Mouse (Mus musculus) midbrain, embryonic 13.5 days (tissue): ENCODE results near the gene Osbpl10. TPM values are rescaled to one million over a fixed set of nuclear protein-coding genes. Genes with fewer than 3 reads are reported as not detected.

Source experiments
- ATAC-seq: fragments of 200-750 bp; cut with Nextera tagmentation; 2 replicates; pipeline ENCODE4 v1.8.0; 2017; ENCODE audit warnings: mild to moderate bottlenecking, moderate TSS enrichment, moderate library complexity
- H3K27ac ChIP-seq: fragments of 300-500 bp; sonication (generic); 2 replicates; pipeline ENCODE4 v1.5.1; 2015; ENCODE audit warnings: inconsistent platforms, mild to moderate bottlenecking, moderate library complexity
- H3K27me3 ChIP-seq: fragments of 300-500 bp; sonication (generic); 2 replicates; pipeline ENCODE4 v1.6.1; 2015; ENCODE audit warnings: mild to moderate bottlenecking, inconsistent platforms
- H3K36me3 ChIP-seq: fragments of 300-500 bp; sonication (generic); 2 replicates; pipeline ENCODE4 v1.6.1; 2015; ENCODE audit warnings: mild to moderate bottlenecking, inconsistent platforms
- H3K4me1 ChIP-seq: fragments of 300-500 bp; sonication (generic); replicated peaks from 2 replicates; pipeline ENCODE4 v1.6.1; 2015; ENCODE audit warnings: inconsistent platforms
- H3K4me2 ChIP-seq: fragments of 300-500 bp; sonication (generic); replicated peaks from 2 replicates; pipeline ENCODE4 v1.6.1; 2015; ENCODE audit warnings: moderate library complexity, mild to moderate bottlenecking, inconsistent platforms
- H3K4me3 ChIP-seq: fragments of 300-500 bp; sonication (generic); replicated peaks from 2 replicates; pipeline ENCODE4 v1.5.1; 2015; ENCODE audit warnings: mild to moderate bottlenecking, inconsistent platforms
- H3K9ac ChIP-seq: fragments of 300-500 bp; sonication (generic); replicated peaks from 2 replicates; pipeline ENCODE4 v1.6.1; 2015; ENCODE audit warnings: mild to moderate bottlenecking, inconsistent platforms
- H3K9me3 ChIP-seq: fragments of 300-500 bp; sonication (generic); 2 replicates; pipeline ENCODE4 v1.6.1; 2016; ENCODE audit warnings: mild to moderate bottlenecking, inconsistent platforms
- WGBS: fragments of 180-500 bp; shearing (Covaris S2); methylation state at CpG from one replicate; pipeline ENCODE4 v1.1.7; 2015; 5-methylcytosine and 5-hydroxymethylcytosine counted together
- polyA plus RNA-seq: library from polyadenylated mRNA; unstranded; fragments of >200 nt; fragmentation: Nextera tagmentation; extraction: Ambion mirVana; gene quantifications from 2 replicates; pipeline ENCODE4 v1.2.1, GENCODE M21; 2015

Gene Osbpl10
- polyA plus RNA-seq, 1 experiment from 2014 or later = 1.6 TPM

GRCm38 (mm10) chr9:115274806-115275205, 296.4 kb downstream of the Osbpl10 start:
- H3K9me3 ChIP-seq = no peaks in the 10 kb centered on the region; the same call in 1 of the 2 replicates
- no peak for ATAC-seq
- H3K27me3 ChIP-seq = no peaks in the 10 kb centered on the region
- H3K9ac ChIP-seq = no peak overlapping the region
- no peak overlapping the region for H3K4me2 ChIP-seq
- H3K27ac ChIP-seq = no peak overlapping the region
- 91% methylated on average over 6 of the region's 6 CpGs for WGBS
- no peak overlapping the region for H3K4me3 ChIP-seq
- H3K36me3 ChIP-seq = peaks cover 41% of the 10 kb centered on the region
- no peaks in the 10 kb centered on the region for H3K4me1 ChIP-seq

GRCm38 (mm10) chr9:115278641-115279040, 300.3 kb downstream of the Osbpl10 start:
- 94% methylated on average over 1 of the region's 1 CpGs for WGBS
- no peak for ATAC-seq
- Histone ChIP-seq H3K4me1 (0 out of 2 replicates have a peak, but pooled peaks cover 10% of the 10 kb centered on the region), H3K27ac (no peak overlapping the region), H3K9me3 (no peaks in the 10 kb centered on the region; the same call in 1 of the 2 replicates), H3K4me3 (no peak overlapping the region), H3K36me3 (peaks cover 40% of the 10 kb centered on the region), H3K4me2 (no peak overlapping the region), H3K27me3 (no peaks in the 10 kb centered on the region), H3K9ac (no peak overlapping the region)

Other genes with a start within 250 kb of the Osbpl10 start
- gene Cmtm6, start 247.5 kb upstream of the Osbpl10 start, polyA plus RNA-seq = 19.0 TPM in 2 replicates
- gene Cmtm7, start 196.7 kb upstream of the Osbpl10 start, polyA plus RNA-seq = 19.5 and 21.1 TPM in 2 replicates
- 7.7 and 9.1 TPM in 2 replicates for gene Cmtm8, start 134.4 kb upstream of the Osbpl10 start, polyA plus RNA-seq
- 17.1 and 18.2 TPM in 2 replicates for gene Gpd1l, start 44.6 kb upstream of the Osbpl10 start, polyA plus RNA-seq
- 257 and 322 TPM in 2 replicates for gene Rps27rt, start 4.2 kb downstream of the Osbpl10 start, polyA plus RNA-seq